Mouse (Mus musculus) kidney, adult 18-20 months (tissue): ENCODE measurements at regions not wholly inside any gene's neighbourhood (a gene's known extent, or its start where the extent isn't known, plus 50 kb on each side); places are given as distances from the start of the nearest gene placed in this dataset.

Experiments used
- DNase-seq: peaks from one replicate; pipeline ENCODE4 v3.0.0; 2021

- peak; percentile 24 for DNase-seq
Measured at GRCm38 (mm10) chr17:4199698-4200153, 503.7 kb upstream of the Nox3 start.

DNA sequence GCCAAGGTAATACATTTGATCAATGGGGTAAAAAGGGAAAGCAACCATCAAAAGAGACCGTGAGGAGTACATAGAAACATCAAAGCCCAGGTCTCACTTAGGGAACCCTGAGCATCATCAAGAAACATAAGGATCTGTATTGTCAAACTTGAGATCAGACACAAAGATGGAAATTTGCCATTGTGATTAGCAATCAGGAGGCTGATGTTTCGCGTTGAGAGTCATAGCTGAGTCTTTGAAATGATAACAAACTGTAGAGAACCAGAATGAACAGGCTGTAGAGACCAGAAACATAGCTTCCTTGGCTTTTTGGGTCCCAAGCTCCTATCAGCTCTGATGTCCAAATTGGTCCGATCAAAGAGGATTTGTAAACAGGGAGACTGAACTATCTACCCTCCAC, 505.2 kb upstream of the Nox3 start:
- DNase-seq, result no peak

DNA sequence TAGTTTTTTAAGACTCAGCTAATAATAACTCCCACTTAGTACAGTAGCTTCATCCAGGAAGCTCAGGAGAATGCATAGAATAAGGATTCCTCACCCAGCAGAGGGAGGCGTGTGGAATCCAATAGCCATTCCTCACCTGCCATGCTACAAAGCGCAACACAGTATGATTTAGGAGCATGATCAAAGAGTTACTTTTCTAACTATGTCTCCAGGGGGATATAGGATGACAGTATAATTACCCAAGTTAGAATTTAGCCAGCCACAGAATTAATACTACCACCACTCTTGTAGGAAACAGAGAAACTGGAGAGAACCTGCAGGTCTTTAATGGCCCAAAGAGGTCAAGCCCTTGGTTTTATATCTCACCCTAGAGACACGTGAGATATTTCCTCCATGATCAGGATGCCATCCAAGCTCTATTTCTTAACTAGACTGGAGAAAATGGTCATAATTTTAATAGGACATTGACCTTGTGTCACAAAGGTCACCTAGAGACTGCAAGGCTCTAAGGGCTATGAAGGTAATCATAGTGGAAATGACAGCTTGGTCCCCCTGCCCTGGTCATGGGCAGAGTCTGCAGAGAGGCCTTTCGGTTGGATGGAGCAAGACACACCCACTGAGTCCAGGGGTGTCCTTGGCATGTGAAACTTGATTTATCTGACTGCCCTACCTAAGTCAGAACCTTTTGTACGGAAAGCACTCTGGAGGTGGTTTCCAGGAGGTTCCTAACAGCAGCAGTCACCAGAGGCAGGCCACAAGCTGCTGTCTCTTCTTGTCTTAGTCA, 512.3 kb upstream of the Nox3 start:
- no peak for DNase-seq

- DNase-seq, result no peak
Measured at GRCm38 (mm10) chr17:4209650-4210049, 513.6 kb upstream of the Nox3 start.

- no peak for DNase-seq
Measured at GRCm38 (mm10) chr17:4212586-4212985, 516.5 kb upstream of the Nox3 start.

- no peak for DNase-seq
Measured at GRCm38 (mm10) chr17:4214970-4215369, 518.9 kb upstream of the Nox3 start.

DNA sequence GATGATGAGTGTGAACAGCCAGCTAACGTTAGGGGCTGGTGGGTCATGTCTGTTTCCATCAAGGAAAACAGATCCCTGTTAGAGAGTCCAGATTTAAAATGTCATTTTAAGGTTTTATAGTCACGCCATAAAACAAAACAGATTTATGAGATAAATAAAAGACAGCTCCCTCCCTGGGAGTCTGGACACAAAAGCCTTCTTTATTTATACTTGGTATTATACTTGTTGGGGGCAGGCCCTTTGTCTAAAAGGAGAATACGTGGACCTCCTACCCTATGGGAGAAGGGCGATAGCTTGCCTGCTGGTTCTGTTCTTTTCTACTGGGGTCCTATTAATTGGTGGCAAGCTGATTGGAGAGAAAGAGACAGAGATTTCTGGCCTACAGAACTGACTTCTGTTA, 520.1 kb upstream of the Nox3 start:
- DNase-seq, result no peak

DNA sequence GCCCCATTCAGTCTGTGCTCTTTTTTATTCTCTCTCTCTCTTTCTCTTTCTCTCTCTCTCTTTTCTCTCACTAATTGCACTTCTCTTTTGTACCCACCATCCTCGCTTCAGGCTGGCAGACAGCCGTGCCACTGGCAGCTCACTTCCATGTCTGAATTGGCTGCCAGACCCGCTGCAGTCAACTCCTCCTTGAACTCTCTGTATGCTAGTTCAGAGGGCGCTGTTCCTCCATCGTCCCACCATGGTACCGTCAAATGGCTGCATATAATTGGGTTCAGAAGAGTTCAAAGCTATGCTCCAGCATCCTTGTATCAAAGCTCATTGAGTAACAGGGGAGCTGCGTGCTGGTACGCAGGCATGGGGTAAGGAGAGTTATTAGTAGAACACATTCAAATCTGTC, 520.7 kb upstream of the Nox3 start:
- DNase-seq, result no peak

- peak; percentile 11 for DNase-seq
Measured at GRCm38 (mm10) chr17:4220661-4221360, 524.8 kb upstream of the Nox3 start.

DNA sequence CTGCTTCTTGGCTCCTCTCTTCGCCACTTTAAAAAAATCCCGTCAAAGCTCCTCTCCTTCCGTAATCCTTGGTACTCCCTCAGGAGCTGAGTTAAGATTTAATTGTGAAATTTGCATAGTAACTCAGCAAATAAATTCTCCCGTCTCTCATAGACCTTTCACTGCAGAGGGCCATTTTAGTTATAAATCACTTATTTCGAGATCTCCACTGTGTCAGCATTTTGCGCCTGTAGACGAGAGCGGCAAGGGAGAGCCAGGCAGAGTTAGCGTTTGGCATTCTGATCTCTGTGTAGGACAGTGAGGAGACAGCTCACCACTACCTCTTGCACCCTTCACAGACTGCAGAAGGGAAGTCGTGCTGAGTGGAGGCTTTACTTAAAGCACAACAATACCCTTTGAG, 531.8 kb upstream of the Nox3 start:
- DNase-seq, result peak; percentile 20

GRCm38 (mm10) chr17:4229969-4230368, 533.9 kb upstream of the Nox3 start:
- no peak for DNase-seq

GRCm38 (mm10) chr17:4250476-4250875, 554.4 kb upstream of the Nox3 start:
- no peak for DNase-seq

DNA sequence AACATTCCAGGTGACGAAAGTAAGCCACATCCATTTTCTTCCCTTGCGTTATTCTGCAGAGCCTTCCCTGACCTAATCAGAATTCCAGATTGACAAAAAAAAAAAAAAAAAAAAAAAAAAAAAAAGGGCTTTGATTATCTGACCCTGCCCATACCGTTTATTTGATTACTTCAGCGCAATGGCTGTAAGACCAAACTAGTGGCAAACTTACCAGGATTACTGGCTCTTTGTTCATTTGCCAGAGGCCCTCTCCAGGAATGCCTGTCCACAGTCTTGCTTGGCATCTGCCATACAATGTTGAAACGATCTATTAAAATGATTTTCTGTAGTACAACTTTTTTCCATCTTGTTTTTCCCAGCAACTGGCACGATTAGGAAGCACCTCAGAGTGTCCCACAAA, 569.4 kb upstream of the Nox3 start:
- DNase-seq, result no peak

DNA sequence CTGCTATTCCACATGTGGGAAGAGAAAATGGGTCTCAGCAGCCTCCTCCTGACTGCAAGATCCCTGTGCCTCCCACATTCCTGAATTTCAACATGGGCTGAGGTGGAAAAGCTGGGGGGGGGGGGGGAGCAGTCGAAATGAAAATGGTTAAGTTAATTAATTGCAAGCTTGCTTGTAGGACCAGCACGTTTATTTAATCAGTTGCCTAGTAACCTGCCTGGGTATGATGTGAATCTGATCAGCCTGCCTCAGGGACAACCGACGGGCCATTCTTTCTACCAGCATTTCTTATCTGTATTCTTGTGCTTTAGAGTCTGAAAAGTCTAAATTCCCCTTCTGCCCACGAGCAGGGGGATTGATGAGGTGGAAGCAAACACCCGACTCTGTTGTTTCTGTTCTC, 569.9 kb upstream of the Nox3 start:
- peak; percentile 14 for DNase-seq

DNA sequence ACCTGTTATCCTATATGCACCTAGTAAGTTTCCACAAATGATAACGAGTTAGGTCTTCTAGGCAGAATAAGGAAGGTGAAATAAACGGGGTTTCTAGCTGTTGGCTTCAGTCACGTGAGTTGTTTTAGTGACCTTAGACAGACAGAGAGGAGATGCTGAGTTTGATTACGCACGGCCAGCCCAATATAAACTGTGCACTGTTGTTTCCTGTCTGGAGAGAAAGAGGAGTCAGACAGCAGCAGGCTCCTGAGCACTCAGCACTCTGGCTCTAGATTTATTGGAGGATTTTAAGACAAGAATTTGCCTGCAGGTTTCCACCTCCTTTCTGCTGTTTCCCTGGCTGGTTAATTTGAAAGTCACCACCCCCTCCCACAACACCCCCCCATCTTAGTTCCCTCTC, 570.4 kb upstream of the Nox3 start:
- no peak for DNase-seq

GRCm38 (mm10) chr17:4268380-4268779, 572.3 kb upstream of the Nox3 start:
- DNase-seq, result peak; percentile 34

DNA sequence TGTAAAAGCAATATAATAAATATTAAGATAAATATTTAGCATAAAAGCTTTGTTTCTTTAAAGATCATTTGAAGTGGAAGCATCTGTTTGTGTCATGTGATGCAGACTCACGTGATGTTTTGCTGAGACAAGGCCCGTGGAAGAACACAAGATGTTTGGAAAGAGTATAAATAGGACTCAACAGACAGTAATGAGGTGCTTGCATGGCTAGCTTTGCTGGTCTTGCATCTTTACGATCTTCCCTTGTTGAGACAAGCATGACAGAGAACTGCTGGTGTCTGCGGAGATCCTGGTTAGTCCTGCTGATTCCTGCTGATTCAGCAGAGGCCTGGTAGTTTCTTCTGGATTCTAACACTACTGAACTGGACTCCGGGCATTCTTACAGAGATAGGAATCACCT, 576.4 kb upstream of the Nox3 start:
- no peak for DNase-seq

GRCm38 (mm10) chr17:4276722-4277121, 580.7 kb upstream of the Nox3 start:
- no peak for DNase-seq

DNA sequence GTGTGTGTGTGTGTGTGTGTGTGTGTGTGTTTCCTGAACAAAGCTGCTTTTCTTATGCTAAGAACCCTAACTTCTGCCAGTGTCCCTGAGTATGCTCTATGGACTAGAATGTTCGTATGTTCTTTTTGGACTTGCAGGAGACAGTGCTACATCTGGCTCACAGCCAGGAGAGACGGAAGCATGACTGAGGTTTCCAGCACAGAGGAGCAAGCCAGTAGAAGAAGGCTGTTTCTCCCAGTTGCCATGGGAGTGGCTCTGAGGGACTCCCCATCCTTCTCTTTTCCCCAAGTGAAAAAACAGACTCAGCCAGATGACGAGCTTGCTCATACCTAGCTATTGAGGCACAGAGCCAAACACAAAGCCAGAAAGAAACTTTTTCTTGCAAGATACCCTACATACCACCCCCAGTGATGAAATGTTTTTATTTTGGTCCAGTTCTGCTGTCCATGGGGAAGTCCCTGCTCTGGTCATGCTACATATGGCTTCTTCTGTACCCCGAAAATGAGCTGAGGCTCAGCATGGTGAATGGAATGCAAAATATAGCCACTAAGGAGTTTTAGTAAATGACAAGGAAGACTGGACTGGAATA, 582.3 kb upstream of the Nox3 start:
- no peak for DNase-seq

DNA sequence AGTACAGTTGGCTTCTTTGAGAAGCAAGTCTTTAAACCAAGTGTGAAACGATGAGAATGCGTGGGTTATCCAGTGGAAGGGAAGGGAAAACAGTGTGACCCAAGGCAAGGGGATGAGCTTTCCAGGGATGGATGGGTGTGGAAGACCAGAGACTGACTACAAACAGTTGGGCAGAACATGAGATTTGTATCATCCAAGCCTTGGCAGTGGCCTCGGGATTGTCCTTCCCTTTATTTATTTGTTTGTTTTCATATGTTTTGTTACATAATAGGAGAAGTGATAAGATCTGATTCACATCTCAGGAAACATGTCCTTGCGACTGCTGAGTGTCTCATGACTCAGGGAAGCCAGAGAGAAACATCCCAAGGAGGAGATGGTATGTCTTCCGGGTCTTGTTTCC, 585.4 kb upstream of the Nox3 start:
- no peak for DNase-seq

- no peak for DNase-seq
Measured at GRCm38 (mm10) chr17:4291418-4291817, 595.4 kb upstream of the Nox3 start.

- DNase-seq, result no peak
Measured at GRCm38 (mm10) chr17:4296521-4297155, 600.6 kb upstream of the Nox3 start.

DNA sequence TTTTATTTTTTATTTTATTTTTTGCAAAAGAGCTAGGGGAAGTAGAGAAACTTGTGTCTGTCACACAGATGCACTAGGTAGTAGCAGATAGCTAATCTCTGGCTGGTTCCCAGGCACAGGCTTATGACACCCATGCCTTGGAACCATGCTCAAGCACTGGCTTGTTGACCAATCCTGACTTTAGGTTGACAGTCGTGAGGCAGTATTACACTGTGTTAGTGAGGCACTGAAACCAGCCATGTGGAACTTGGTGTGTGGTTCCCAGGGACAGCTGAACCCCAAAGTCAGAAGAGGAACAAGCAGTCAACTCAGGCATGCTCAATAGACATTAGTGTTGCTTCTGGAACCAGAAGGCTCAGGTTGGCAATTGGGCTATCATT, 601.1 kb upstream of the Nox3 start:
- DNase-seq, result no peak
